Mouse (Mus musculus): ENCODE results near the gene Adprhl1. TPM values are rescaled to one million over a fixed set of nuclear protein-coding genes. Genes with fewer than 3 reads are reported as not detected.
A peak's percentile ranks its signal among the peaks of the same experiment; 100 is the strongest.

Gene Adprhl1
- polyA plus RNA-seq, 1 experiment from 2014 or later: not detected

MicroRNA genes within 50 kb of the gene (microRNA counts, 519-probe panel; counts per million panel counts)
- not detected for microRNA mmu-miR-1968

Small RNA genes within 50 kb of the gene (microRNA-seq; reads per million reads assigned to microRNA genes)
- gene Mir1968: 43.8 reads per million, percentile 44 among the genes with 10 or more reads in this experiment

Other genes starting within 250 kb of the Adprhl1 start
- 0.07 and 0.14 TPM in 2 replicates for gene F7, start 228.1 kb downstream of the Adprhl1 start, polyA plus RNA-seq (2014; fragmentation: Nextera tagmentation; extraction: Ambion mirVana)
- 0.78 and 0.80 TPM in 2 replicates for gene F10, start 216.9 kb downstream of the Adprhl1 start, polyA plus RNA-seq (2014; fragmentation: Nextera tagmentation; extraction: Ambion mirVana)
- gene Proz, start 193.2 kb downstream of the Adprhl1 start, polyA plus RNA-seq (2014; fragmentation: Nextera tagmentation; extraction: Ambion mirVana): 0.12 and 0.40 TPM in 2 replicates
- 51.5 and 58.3 TPM in 2 replicates for gene Pcid2, start 148.7 kb downstream of the Adprhl1 start, polyA plus RNA-seq (2014; fragmentation: Nextera tagmentation; extraction: Ambion mirVana)
- gene Cul4a, start 148.5 kb downstream of the Adprhl1 start, polyA plus RNA-seq (2014; fragmentation: Nextera tagmentation; extraction: Ambion mirVana): 89.7 and 90.1 TPM in 2 replicates
- gene Lamp1, start 95.0 kb downstream of the Adprhl1 start, polyA plus RNA-seq (2014; fragmentation: Nextera tagmentation; extraction: Ambion mirVana): 274 and 282 TPM in 2 replicates
- 20.9 and 22.0 TPM in 2 replicates for gene Grtp1, start 53.5 kb downstream of the Adprhl1 start, polyA plus RNA-seq (2014; fragmentation: Nextera tagmentation; extraction: Ambion mirVana)
- 31.0 and 33.0 TPM in 2 replicates for gene Dcun1d2, start 34.0 kb upstream of the Adprhl1 start, polyA plus RNA-seq (2014; fragmentation: Nextera tagmentation; extraction: Ambion mirVana)
- 29.9 and 31.2 TPM in 2 replicates for gene Tmco3, start 34.0 kb upstream of the Adprhl1 start, polyA plus RNA-seq (2014; fragmentation: Nextera tagmentation; extraction: Ambion mirVana)
- gene Tfdp1, start 84.6 kb upstream of the Adprhl1 start, polyA plus RNA-seq (2014; fragmentation: Nextera tagmentation; extraction: Ambion mirVana): 215 and 223 TPM in 2 replicates
- 0.14 TPM in 1 of 2 replicates, not detected in the other for gene Atp4b, start 142.7 kb upstream of the Adprhl1 start, polyA plus RNA-seq (2014; fragmentation: Nextera tagmentation; extraction: Ambion mirVana)
- gene Grk1, start 150.9 kb upstream of the Adprhl1 start, polyA plus RNA-seq (2014; fragmentation: Nextera tagmentation; extraction: Ambion mirVana): 0.03 and 0.08 TPM in 2 replicates
- gene Tmem255b, start 181.0 kb upstream of the Adprhl1 start, polyA plus RNA-seq (2014; fragmentation: Nextera tagmentation; extraction: Ambion mirVana): 0.17 and 0.29 TPM in 2 replicates
- gene Gas6, start 240.3 kb upstream of the Adprhl1 start, polyA plus RNA-seq (2014; fragmentation: Nextera tagmentation; extraction: Ambion mirVana): 7.8 and 8.8 TPM in 2 replicates

Measured in midbrain, embryonic 11.5 days (tissue).